Mouse (Mus musculus): ENCODE measurements around the gene Cldn17. TPM values are rescaled to one million over a fixed set of nuclear protein-coding genes. Genes with fewer than 3 reads are reported as not detected.

Gene Cldn17
- polyA plus RNA-seq, 1 experiment from 2014 or later, result not detected

Other genes with a start within 250 kb of the Cldn17 start
- 1.3 and 1.9 TPM in 2 replicates for gene Grik1, start 216.7 kb downstream of the Cldn17 start, polyA plus RNA-seq (2014; fragmentation: Nextera tagmentation; extraction: Ambion mirVana)
- 42.0 and 49.3 TPM in 2 replicates for gene Cldn8, start 56.2 kb upstream of the Cldn17 start, polyA plus RNA-seq (2014; fragmentation: Nextera tagmentation; extraction: Ambion mirVana)
- gene Krtap24-1, start 105.3 kb upstream of the Cldn17 start, polyA plus RNA-seq (2014; fragmentation: Nextera tagmentation; extraction: Ambion mirVana), result not detected in 2 replicates
- not detected in 2 replicates for gene 2310079G19Rik, start 120.7 kb upstream of the Cldn17 start, polyA plus RNA-seq (2014; fragmentation: Nextera tagmentation; extraction: Ambion mirVana)
- gene Krtap26-1, start 140.8 kb upstream of the Cldn17 start, polyA plus RNA-seq (2014; fragmentation: Nextera tagmentation; extraction: Ambion mirVana), result not detected in 2 replicates
- not detected in 2 replicates for gene Krtap27-1, start 164.7 kb upstream of the Cldn17 start, polyA plus RNA-seq (2014; fragmentation: Nextera tagmentation; extraction: Ambion mirVana)
- not detected in 2 replicates for gene 2310061N02Rik, start 201.0 kb upstream of the Cldn17 start, polyA plus RNA-seq (2014; fragmentation: Nextera tagmentation; extraction: Ambion mirVana)
- gene Krtap13-1, start 221.9 kb upstream of the Cldn17 start, polyA plus RNA-seq (2014; fragmentation: Nextera tagmentation; extraction: Ambion mirVana), result not detected in 2 replicates
- not detected in 2 replicates for gene Krtap13, start 244.7 kb upstream of the Cldn17 start, polyA plus RNA-seq (2014; fragmentation: Nextera tagmentation; extraction: Ambion mirVana)

All from intestine, embryonic 14.5 days (tissue).